Mouse (Mus musculus) CH12.LX (cell line): Measurements from ENCODE around the gene Ccnl1.
A peak's percentile ranks its signal among the peaks of the same experiment; 100 is the strongest.

Experiments
- JUN ChIP-seq: IDR thresholded peaks from 2 replicates; pipeline ENCODE4 v1.6.1; 2011; ENCODE audit warnings: low read depth, mild to moderate bottlenecking, low read length, improper control_type of control experiment, moderate library complexity; ENCODE audit not compliant: insufficient read depth
- MXI1 ChIP-seq: IDR thresholded peaks from 2 replicates; pipeline ENCODE4 v1.6.1; 2011; ENCODE audit warnings: mild to moderate bottlenecking, low read depth, low read length, improper control_type of control experiment
- NRF1 ChIP-seq: IDR thresholded peaks from 2 replicates; pipeline ENCODE4 v1.6.1; 2014; ENCODE audit warnings: low read depth, mild to moderate bottlenecking, inconsistent platforms, low read length, improper control_type of control experiment, moderate library complexity
- POLR2AphosphoS2 ChIP-seq: IDR thresholded peaks from 2 replicates; pipeline ENCODE4 v1.6.1; 2011; ENCODE audit warnings: low read depth, low read length, improper control_type of control experiment
- SMC3 ChIP-seq: IDR thresholded peaks from 2 replicates; pipeline ENCODE4 v1.6.1; 2011; ENCODE audit warnings: low read depth, low read length, improper control_type of control experiment
- ZC3H11A ChIP-seq: IDR thresholded peaks from 2 replicates; pipeline ENCODE4 v1.6.1; 2012; ENCODE audit warnings: low read depth, mild to moderate bottlenecking, inconsistent platforms, low read length, improper control_type of control experiment

DNA sequence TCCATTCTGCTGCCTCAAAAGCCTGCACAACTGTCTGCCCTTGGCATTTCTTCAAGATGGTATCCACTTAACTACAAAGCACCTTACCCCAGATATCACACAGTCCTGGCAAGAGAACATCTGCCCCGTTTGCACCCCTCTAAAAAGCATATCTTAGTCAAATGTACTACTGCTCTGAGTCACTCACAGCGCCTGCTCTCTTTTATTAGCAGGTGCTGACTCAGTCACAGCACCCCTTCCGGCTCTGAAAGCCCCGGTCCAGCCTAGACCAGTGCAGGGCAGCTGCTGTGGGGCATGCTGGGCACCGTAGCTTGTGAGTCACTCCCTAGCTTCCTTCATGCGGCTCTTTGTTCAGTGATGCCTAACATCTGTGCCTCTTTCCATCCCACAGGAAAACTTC is 35.6 kb downstream of the Ccnl1 start:
- TF ChIP-seq JUN (peak; percentile 97), MXI1 (peak; percentile 25; the same call in 1 of the 2 replicates), POLR2AphosphoS2 (peak; percentile 36; the same call in 1 of the 2 replicates), SMC3 (no peak), ZC3H11A (no peak), NRF1 (0 out of 2 replicates have a peak, but pooled peaks have one; percentile 31)
